Mouse (Mus musculus): ENCODE results near the gene Snx7. TPM values are rescaled to one million over a fixed set of nuclear protein-coding genes. Genes with fewer than 3 reads are reported as not detected.

Gene Snx7
- 18.0 and 19.2 TPM in 2 replicates for polyA plus RNA-seq (2014; fragmentation: Nextera tagmentation; extraction: Ambion mirVana)

GRCm38 (mm10) chr3:117868637-117869323, at the start of gene Snx7:
TSS of gene Snx7 (minus strand) at chr3:117868936.
- under 1% methylated on average over 40 of the region's 53 CpGs for WGBS
- Histone ChIP-seq H3K36me3 (ENCODE audit: control insufficient read depth, insufficient read depth, low read length) (no peaks in the 10 kb centered on the region), H3K9me3 (ENCODE audit: control insufficient read depth, low read length) (no peaks in the 10 kb centered on the region), H3K27me3 (ENCODE audit: control insufficient read depth, insufficient read depth, low read length) (no peaks in the 10 kb centered on the region), H3K27ac (ENCODE audit: low read depth, low read length) (0 out of 2 replicates have a peak within 1 kb of the TSS, but pooled peaks have one; percentile 4), H3K4me1 (replicated peaks; ENCODE audit: control insufficient read depth, insufficient read depth, low read length) (no peaks in the 10 kb centered on the region), H3K9ac (ENCODE audit: low read depth, low read length) (peak within 1 kb of the TSS; percentile 49), H3K4me2 (replicated peaks; ENCODE audit: low read depth, low read length) (peak within 1 kb of the TSS; percentile 63), H3K4me3 (ENCODE audit: low read depth, low read length) (peak within 1 kb of the TSS; percentile 42)
- peak; percentile 99 for ATAC-seq (ENCODE audit: low FRiP score)
- peak; percentile 85 for DNase-seq (ENCODE audit: low spot score)

DNA sequence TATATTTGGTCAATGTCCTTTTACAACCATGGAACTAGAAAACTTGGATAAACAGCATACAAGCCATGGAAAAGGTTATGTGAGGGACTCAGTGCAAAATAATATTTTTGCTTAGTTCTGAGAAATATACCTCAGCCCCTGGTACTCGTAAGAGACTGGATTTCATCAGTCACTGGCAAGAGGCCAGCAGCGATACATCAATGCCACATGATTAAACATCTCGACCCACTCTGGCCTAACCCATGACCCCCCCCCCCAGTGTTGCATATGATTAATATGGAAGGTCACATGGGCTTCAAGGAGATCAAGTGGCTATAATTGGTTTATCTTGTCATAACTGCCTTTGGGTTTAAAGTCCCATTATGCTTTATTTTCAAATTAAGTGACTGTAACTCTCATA, 46.7 kb upstream of the Snx7 start:
- ATAC-seq (ENCODE audit: low FRiP score) (0 out of 2 replicates have a peak, but pooled peaks have one; percentile 62), DNase-seq (ENCODE audit: low spot score) (no peak)
- Histone ChIP-seq H3K9ac (ENCODE audit: low read depth, low read length) (no peak overlapping the region), H3K27ac (ENCODE audit: low read depth, low read length) (no peak overlapping the region), H3K4me3 (ENCODE audit: low read depth, low read length) (no peak overlapping the region), H3K4me2 (replicated peaks; ENCODE audit: low read depth, low read length) (no peak overlapping the region), H3K36me3 (ENCODE audit: control insufficient read depth, insufficient read depth, low read length) (no peaks in the 10 kb centered on the region), H3K27me3 (ENCODE audit: control insufficient read depth, insufficient read depth, low read length) (no peaks in the 10 kb centered on the region), H3K4me1 (replicated peaks; ENCODE audit: control insufficient read depth, insufficient read depth, low read length) (no peaks in the 10 kb centered on the region), H3K9me3 (ENCODE audit: control insufficient read depth, low read length) (no peaks in the 10 kb centered on the region)
- 81% methylated on average over 3 of the region's 3 CpGs for WGBS

DNA sequence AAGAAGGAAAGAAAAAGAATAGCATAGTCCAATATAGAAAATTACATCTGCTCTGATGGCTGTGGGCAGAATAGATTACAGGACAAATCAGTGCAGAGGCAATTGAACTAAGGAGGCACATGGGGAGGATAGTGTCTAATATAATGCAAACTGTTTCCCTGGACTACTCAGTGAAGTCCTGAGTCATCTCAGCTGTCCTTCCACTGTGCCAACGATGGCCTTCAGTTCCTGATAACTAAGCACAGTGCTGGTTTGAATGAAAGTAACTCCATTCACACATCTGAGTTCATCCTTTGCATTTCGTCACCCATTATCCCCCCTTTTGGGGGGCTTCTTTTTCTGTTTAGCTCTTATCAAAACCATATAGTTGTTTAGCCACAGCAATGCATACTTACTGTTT, 25.0 kb upstream of the Snx7 start:
- no peaks in the 10 kb centered on the region for H3K4me1 ChIP-seq (replicated peaks; ENCODE audit: control insufficient read depth, insufficient read depth, low read length)
- H3K9me3 ChIP-seq (ENCODE audit: control insufficient read depth, low read length) = no peaks in the 10 kb centered on the region
- WGBS = 74% methylated on average over 2 of the region's 2 CpGs
- no peaks in the 10 kb centered on the region for H3K36me3 ChIP-seq (ENCODE audit: control insufficient read depth, insufficient read depth, low read length)
- H3K27ac ChIP-seq (ENCODE audit: low read depth, low read length) = no peak overlapping the region
- no peaks in the 10 kb centered on the region for H3K27me3 ChIP-seq (ENCODE audit: control insufficient read depth, insufficient read depth, low read length)
- ATAC-seq (ENCODE audit: low FRiP score) (no peak), DNase-seq (ENCODE audit: low spot score) (no peak)
- H3K4me2 ChIP-seq (replicated peaks; ENCODE audit: low read depth, low read length) = no peak overlapping the region
- no peak overlapping the region for H3K4me3 ChIP-seq (ENCODE audit: low read depth, low read length)
- no peak overlapping the region for H3K9ac ChIP-seq (ENCODE audit: low read depth, low read length)

DNA sequence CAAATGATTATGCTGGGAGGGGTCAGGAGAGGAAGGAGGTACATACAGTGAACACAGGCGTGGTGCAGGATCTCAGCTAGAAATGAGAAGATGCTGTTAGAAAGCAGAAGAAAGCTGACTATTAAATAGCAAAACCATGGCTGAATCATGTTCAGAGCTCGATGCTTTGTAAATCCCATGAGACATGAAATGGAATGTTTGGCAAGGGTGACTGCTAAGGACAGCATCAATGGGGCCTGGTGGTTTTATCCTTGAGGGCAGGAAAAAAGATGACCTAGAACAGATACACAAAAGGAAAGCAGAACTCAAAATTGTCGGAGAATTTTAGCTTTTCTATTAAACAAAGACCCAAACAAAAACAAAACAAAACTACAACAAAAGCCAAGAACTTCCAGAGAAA, 6.7 kb upstream of the Snx7 start:
- Histone ChIP-seq H3K27ac (ENCODE audit: low read depth, low read length) (no peak overlapping the region), H3K9ac (ENCODE audit: low read depth, low read length) (no peak overlapping the region), H3K4me1 (replicated peaks; ENCODE audit: control insufficient read depth, insufficient read depth, low read length) (no peaks in the 10 kb centered on the region), H3K27me3 (ENCODE audit: control insufficient read depth, insufficient read depth, low read length) (no peaks in the 10 kb centered on the region), H3K9me3 (ENCODE audit: control insufficient read depth, low read length) (no peaks in the 10 kb centered on the region), H3K36me3 (ENCODE audit: control insufficient read depth, insufficient read depth, low read length) (no peaks in the 10 kb centered on the region), H3K4me3 (ENCODE audit: low read depth, low read length) (no peak overlapping the region), H3K4me2 (replicated peaks; ENCODE audit: low read depth, low read length) (no peak overlapping the region)
- DNase-seq (ENCODE audit: low spot score) (no peak), ATAC-seq (ENCODE audit: low FRiP score) (no peak)
- 86% methylated on average over 3 of the region's 3 CpGs for WGBS

DNA sequence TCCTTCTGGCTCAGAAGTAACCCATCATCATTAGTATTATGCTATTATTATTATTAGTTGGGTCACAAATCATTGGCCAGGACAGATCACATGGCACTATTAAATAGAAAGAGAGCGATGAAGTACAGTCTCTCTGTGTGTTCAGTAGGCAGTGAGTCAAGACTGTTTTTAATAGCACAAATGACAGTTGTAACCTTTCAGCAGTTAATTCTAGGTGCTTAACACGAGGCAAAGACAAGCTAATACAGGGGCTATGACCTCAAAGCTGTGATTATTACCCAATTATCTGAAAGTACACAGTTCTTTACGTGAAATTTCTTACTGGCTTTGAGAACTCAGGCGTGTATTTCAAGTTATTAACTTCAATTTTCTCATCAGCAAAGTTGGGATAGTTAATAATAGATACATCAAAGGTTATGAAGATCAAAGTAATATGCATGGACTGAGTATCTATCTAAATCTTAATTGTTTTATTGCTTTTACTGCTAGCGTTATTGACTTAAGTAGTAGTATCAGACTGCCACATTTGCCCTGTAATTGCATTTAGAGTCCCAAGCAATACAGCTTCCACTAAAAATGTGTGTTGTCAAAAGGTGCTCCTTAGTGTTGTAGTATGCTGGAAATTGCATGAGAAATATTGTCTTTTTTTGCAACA, 4.6 kb upstream of the Snx7 start:
- no peak overlapping the region for H3K4me3 ChIP-seq (ENCODE audit: low read depth, low read length)
- ATAC-seq (ENCODE audit: low FRiP score) (no peak), DNase-seq (ENCODE audit: low spot score) (no peak)
- H3K4me1 ChIP-seq (replicated peaks; ENCODE audit: control insufficient read depth, insufficient read depth, low read length) = no peaks in the 10 kb centered on the region
- 78% methylated on average over 5 of the region's 5 CpGs for WGBS
- H3K36me3 ChIP-seq (ENCODE audit: control insufficient read depth, insufficient read depth, low read length) = no peaks in the 10 kb centered on the region
- H3K4me2 ChIP-seq (replicated peaks; ENCODE audit: low read depth, low read length) = no peak overlapping the region
- no peak overlapping the region for H3K27ac ChIP-seq (ENCODE audit: low read depth, low read length)
- H3K27me3 ChIP-seq (ENCODE audit: control insufficient read depth, insufficient read depth, low read length) = no peaks in the 10 kb centered on the region
- H3K9me3 ChIP-seq (ENCODE audit: control insufficient read depth, low read length) = no peaks in the 10 kb centered on the region
- H3K9ac ChIP-seq (ENCODE audit: low read depth, low read length) = no peak overlapping the region

- ATAC-seq (ENCODE audit: low FRiP score) = no peak
- 0 out of 2 replicates have a peak overlapping the region, but pooled peaks have one; percentile 4 for H3K27ac ChIP-seq (ENCODE audit: low read depth, low read length)
- WGBS = 18% methylated on average over 2 of the region's 2 CpGs
- H3K36me3 ChIP-seq (ENCODE audit: control insufficient read depth, insufficient read depth, low read length) = no peaks in the 10 kb centered on the region
- H3K4me3 ChIP-seq (ENCODE audit: low read depth, low read length) = peak overlapping the region; percentile 42
- no peaks in the 10 kb centered on the region for H3K27me3 ChIP-seq (ENCODE audit: control insufficient read depth, insufficient read depth, low read length)
- no peaks in the 10 kb centered on the region for H3K9me3 ChIP-seq (ENCODE audit: control insufficient read depth, low read length)
- H3K4me1 ChIP-seq (replicated peaks; ENCODE audit: control insufficient read depth, insufficient read depth, low read length) = no peaks in the 10 kb centered on the region
- no peak for DNase-seq (ENCODE audit: low spot score)
- peak overlapping the region; percentile 63 for H3K4me2 ChIP-seq (replicated peaks; ENCODE audit: low read depth, low read length)
- H3K9ac ChIP-seq (ENCODE audit: low read depth, low read length) = peak overlapping the region; percentile 49; the same call in 1 of the 2 replicates
Measured at GRCm38 (mm10) chr3:117869324-117869715, 584 bp upstream of the Snx7 start.

DNA sequence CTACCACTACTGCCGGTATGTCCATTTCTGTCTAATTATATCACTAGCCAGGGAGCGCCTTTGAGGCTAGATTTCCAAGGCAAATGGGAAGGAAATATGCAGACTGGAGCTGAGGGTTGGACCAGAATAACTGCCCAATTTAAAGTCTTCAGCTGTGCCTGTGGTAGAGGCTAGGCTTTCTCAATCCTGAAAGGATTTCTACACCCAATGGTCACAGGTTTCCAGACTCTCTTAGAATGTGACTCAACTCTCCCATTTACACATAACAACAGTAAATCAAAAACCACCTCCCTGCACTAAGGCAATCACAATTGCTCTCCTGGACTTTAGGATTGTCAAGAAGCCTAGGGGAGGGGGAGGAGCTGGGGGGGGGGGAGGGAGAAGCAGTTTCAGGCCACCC, 645 bp downstream of the Snx7 start:
- Histone ChIP-seq H3K36me3 (ENCODE audit: control insufficient read depth, insufficient read depth, low read length) (no peaks in the 10 kb centered on the region), H3K4me1 (replicated peaks; ENCODE audit: control insufficient read depth, insufficient read depth, low read length) (no peaks in the 10 kb centered on the region), H3K27me3 (ENCODE audit: control insufficient read depth, insufficient read depth, low read length) (no peaks in the 10 kb centered on the region), H3K9me3 (ENCODE audit: control insufficient read depth, low read length) (no peaks in the 10 kb centered on the region), H3K27ac (ENCODE audit: low read depth, low read length) (no peak overlapping the region), H3K9ac (ENCODE audit: low read depth, low read length) (no peak overlapping the region; the same call in 1 of the 2 replicates), H3K4me2 (replicated peaks; ENCODE audit: low read depth, low read length) (peak overlapping the region; percentile 63), H3K4me3 (ENCODE audit: low read depth, low read length) (peak overlapping the region; percentile 42)
- ATAC-seq (ENCODE audit: low FRiP score) = no peak
- no peak for DNase-seq (ENCODE audit: low spot score)
- 77% methylated on average over 2 of the region's 2 CpGs for WGBS

DNA sequence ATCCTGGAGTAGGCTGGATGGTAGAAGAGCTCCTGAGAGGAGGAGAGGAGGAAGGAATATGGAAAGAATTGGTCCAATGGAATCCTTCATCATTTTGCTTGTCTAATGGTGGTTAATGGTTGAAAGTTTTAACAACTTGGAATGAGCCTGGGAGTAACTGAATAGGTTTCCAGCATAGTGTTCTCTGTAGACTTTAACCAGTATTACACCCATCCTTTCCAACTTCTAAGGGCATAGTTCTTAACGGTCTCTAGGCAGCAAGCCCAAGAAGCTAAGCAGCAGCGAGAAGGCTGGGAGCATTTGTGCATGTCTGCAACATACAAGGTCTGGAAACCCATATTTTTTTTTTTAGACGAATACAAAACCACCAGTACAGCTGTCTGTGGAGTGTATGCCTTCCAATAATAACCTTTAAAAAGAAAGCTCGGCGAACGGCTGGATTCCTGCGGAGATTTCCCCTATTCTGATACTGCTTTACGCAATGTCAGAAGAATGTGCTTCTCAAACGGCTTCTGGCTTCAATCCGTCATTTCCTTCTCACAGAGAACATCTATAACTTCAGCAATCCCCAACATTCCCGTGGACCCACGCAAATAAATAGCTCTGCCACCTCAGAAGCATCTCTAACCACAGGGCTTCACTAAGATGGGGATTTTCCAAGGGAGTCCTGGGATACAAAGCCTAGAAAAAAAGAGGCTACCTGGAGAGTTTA, 1.9 kb downstream of the Snx7 start:
- DNase-seq (ENCODE audit: low spot score) = no peak
- no peak overlapping the region for H3K27ac ChIP-seq (ENCODE audit: low read depth, low read length)

More for the DNA sequence above, 1.9 kb downstream of the Snx7 start:
- ATAC-seq (ENCODE audit: low FRiP score) = no peak
- Histone ChIP-seq H3K4me2 (replicated peaks; ENCODE audit: low read depth, low read length) (no peak overlapping the region), H3K9ac (ENCODE audit: low read depth, low read length) (no peak overlapping the region), H3K4me3 (ENCODE audit: low read depth, low read length) (no peak overlapping the region), H3K4me1 (replicated peaks; ENCODE audit: control insufficient read depth, insufficient read depth, low read length) (no peaks in the 10 kb centered on the region), H3K27me3 (ENCODE audit: control insufficient read depth, insufficient read depth, low read length) (no peaks in the 10 kb centered on the region), H3K9me3 (ENCODE audit: control insufficient read depth, low read length) (no peaks in the 10 kb centered on the region), H3K36me3 (ENCODE audit: control insufficient read depth, insufficient read depth, low read length) (no peaks in the 10 kb centered on the region)
- WGBS = 69% methylated on average over 12 of the region's 12 CpGs

All from hindbrain, embryonic 11.5 days (tissue).